Mouse (Mus musculus) stomach, postnatal 0 days (tissue): Measurements from ENCODE around the gene Zc3h18.

Source experiments
- CTCF ChIP-seq: IDR thresholded peaks from 2 replicates; pipeline ENCODE4 v1.5.1; 2016; ENCODE audit warnings: antibody characterized with exemption, low read depth, mild to moderate bottlenecking, moderate library complexity
- EP300 ChIP-seq: optimal IDR thresholded peaks from 2 replicates; pipeline ENCODE3; 2016; ENCODE audit warnings: antibody characterized with exemption

DNA sequence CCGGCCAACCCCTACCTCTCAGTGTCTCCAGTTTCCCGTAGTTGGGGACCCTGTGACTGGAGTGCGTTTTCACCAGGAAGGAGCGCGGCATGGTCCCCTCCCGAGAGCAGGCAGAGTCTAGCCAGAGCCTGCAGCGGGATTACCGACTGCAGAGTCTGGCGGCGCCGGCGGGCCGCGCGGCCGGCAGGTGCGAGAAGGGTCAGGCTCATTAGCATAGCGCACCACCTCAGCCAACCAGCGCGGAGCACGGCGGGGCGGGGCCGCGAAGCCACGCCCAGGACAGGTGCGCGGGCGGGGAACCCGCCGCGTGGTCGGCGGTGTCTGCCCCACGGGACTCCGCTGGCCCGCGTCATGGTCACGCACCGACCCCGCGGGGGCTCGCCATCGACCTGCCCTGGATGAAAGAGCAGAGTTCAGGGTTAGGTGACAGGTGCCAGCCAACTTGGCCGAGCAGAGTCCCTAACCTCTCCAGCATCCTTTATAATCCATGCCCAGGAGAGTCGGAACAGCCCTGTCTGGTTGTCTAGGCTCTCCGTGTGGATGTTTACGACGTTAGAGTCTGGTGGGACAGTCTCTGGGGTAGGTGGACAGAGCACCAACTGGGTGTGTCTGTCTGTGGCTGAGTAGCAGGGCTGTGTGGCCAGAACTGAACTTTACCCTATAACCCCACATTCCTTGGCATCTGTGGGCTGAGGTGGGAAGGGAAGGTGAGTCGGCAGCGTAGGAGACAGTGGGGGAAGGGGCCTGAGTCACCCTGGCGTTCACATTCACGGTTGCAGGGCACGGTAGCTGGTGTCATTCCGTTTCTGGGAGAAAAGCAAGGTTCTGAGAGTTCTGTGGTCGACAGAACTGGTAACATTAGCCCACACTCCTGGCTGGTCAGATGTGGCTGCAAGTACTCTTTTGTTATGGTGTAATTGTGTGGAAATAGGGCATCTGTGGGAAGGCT lies 84.4 kb downstream of the Zc3h18 start, which contains the start of gene Snai3:
- TF ChIP-seq EP300: no peak
- no peak for TF ChIP-seq CTCF
